Mouse (Mus musculus): ENCODE measurements at regions not wholly inside any gene's neighbourhood (a gene's known extent, or its start where the extent isn't known, plus 50 kb on each side); places are given as distances from the start of the nearest gene placed in this dataset.
A peak's percentile ranks its signal among the peaks of the same experiment; 100 is the strongest.

- dilution Hi-C loops (cut with MboI; ENCODE audit: extremely low pct_ligation_motif_present, extremely low pct_unique_long_range_greater_than_20kb, low sequenced_read_pairs), result no loop called here
- Histone ChIP-seq H3K4me2 (ENCODE audit: insufficient read depth, low read depth, poor library complexity, severe bottlenecking) (no peak overlapping the region), H3K9ac (ENCODE audit: insufficient read depth, low read depth) (no peak overlapping the region), H3K4me1 (ENCODE audit: control insufficient read depth in 1 of 2, insufficient read depth in 2 of 2) (no peaks in the 10 kb centered on the region), H3K4me3 (replicated peaks in 1 of 3; ENCODE audit: low read depth in 2 of 3, low read length in 2 of 3, poor library complexity in 1 of 3) (no peak overlapping the region), H3K27ac (ENCODE audit: insufficient read depth, low read depth) (no peak overlapping the region), H3K79me2 (replicated peaks; ENCODE audit: control insufficient read depth, extremely low read depth, insufficient read depth, poor library complexity, severe bottlenecking) (no peaks in the 10 kb centered on the region), H3K27me3 (replicated peaks) (peaks cover 62% of the 10 kb centered on the region), H3K36me3 (replicated peaks in 1 of 2; ENCODE audit: control insufficient read depth in 1 of 2, insufficient read depth in 1 of 2, low read length in 1 of 2) (no peaks in the 10 kb centered on the region), H3K9me3 (replicated peaks; ENCODE audit: low read length) (no peaks in the 10 kb centered on the region)
- DNase-seq (ENCODE audit: extremely low read depth), result no peak
- TF ChIP-seq HCFC1 (IDR thresholded peaks at IDR 0.05; ENCODE audit: low read depth, low read length) (no peak), CHD1 (IDR thresholded peaks at IDR 0.05; ENCODE audit: low read depth, low read length) (no peak), UBTF (IDR thresholded peaks at IDR 0.05; ENCODE audit: low read depth, low read length) (no peak), ZMIZ1 (IDR thresholded peaks at IDR 0.05; ENCODE audit: low read depth, low read length) (no peak), SIN3A (IDR thresholded peaks at IDR 0.05; ENCODE audit: low read length) (no peak), MEF2A (IDR thresholded peaks at IDR 0.05; ENCODE audit: borderline replicate concordance, low read depth, low read length) (no peak), RAD21 (IDR thresholded peaks at IDR 0.05; ENCODE audit: low read depth, low read length) (no peak), GABPA (IDR thresholded peaks at IDR 0.05; ENCODE audit: insufficient replicate concordance, low read depth, low read length) (no peak), ELF1 (IDR thresholded peaks at IDR 0.05; ENCODE audit: low read depth, low read length) (no peak), ZC3H11A (IDR thresholded peaks at IDR 0.05; ENCODE audit: low read depth, low read length) (no peak), PAX5 (IDR thresholded peaks at IDR 0.05; ENCODE audit: low read length) (no peak), ZKSCAN1 (IDR thresholded peaks at IDR 0.05; ENCODE audit: borderline replicate concordance, low read depth, low read length) (no peak), SMC3 (IDR thresholded peaks at IDR 0.05; ENCODE audit: low read depth, low read length) (no peak), MAZ (IDR thresholded peaks at IDR 0.05; ENCODE audit: low read depth, low read length) (no peak), JUN (IDR thresholded peaks at IDR 0.05; ENCODE audit: insufficient read depth, low read depth, low read length) (no peak), MXI1 (IDR thresholded peaks at IDR 0.05; ENCODE audit: low read depth, low read length) (no peak), POLR2AphosphoS2 (IDR thresholded peaks at IDR 0.05; ENCODE audit: low read depth, low read length) (no peak), USF1 (IDR thresholded peaks at IDR 0.05; ENCODE audit: low read depth, low read length) (no peak), EP300 (IDR thresholded peaks at IDR 0.05; ENCODE audit: low read length) (no peak), TCF12 (IDR thresholded peaks at IDR 0.05; ENCODE audit: low read depth, low read length) (no peak)
- in situ Hi-C loops (cut with MboI; ENCODE audit: low pct_ligation_motif_present, low pct_unique_long_range_greater_than_20kb, low sequenced_read_pairs), result no loop called here
These were observed 150.2 kb downstream of the Dmrta2 start for GRCm38 (mm10) chr4:110127941-110128520.

- H3K4me1 ChIP-seq (ENCODE audit: control insufficient read depth in 1 of 2, insufficient read depth in 2 of 2), result no peaks in the 10 kb centered on the region
- TF ChIP-seq ZC3H11A (IDR thresholded peaks at IDR 0.05; ENCODE audit: low read depth, low read length) (peak; percentile 9; the same call in 1 of the 2 replicates), RAD21 (IDR thresholded peaks at IDR 0.05; ENCODE audit: low read depth, low read length) (peak; percentile 65), SMC3 (IDR thresholded peaks at IDR 0.05; ENCODE audit: low read depth, low read length) (peak; percentile 79), MEF2A (IDR thresholded peaks at IDR 0.05; ENCODE audit: borderline replicate concordance, low read depth, low read length) (no peak), CHD1 (IDR thresholded peaks at IDR 0.05; ENCODE audit: low read depth, low read length) (no peak), CTCF (conservative IDR thresholded peaks at IDR 0.05 in 1 of 2, IDR thresholded peaks at IDR 0.05 in 1 of 2; ENCODE audit: low read depth in 2 of 2, low read length in 2 of 2) (peak; percentile 46 to 80)
- no peak overlapping the region for H3K4me3 ChIP-seq (replicated peaks in 1 of 3; ENCODE audit: low read depth in 2 of 3, low read length in 2 of 3, poor library complexity in 1 of 3)
- H3K27ac ChIP-seq (ENCODE audit: insufficient read depth, low read depth), result no peak overlapping the region
- no peaks in the 10 kb centered on the region for H3K36me3 ChIP-seq (replicated peaks in 1 of 2; ENCODE audit: control insufficient read depth in 1 of 2, insufficient read depth in 1 of 2, low read length in 1 of 2)
- no peak overlapping the region for H3K9ac ChIP-seq (ENCODE audit: insufficient read depth, low read depth)
- dilution Hi-C loops (cut with MboI; ENCODE audit: extremely low pct_ligation_motif_present, extremely low pct_unique_long_range_greater_than_20kb, low sequenced_read_pairs), result no loop called here
- in situ Hi-C loops (cut with MboI; ENCODE audit: low pct_ligation_motif_present, low pct_unique_long_range_greater_than_20kb, low sequenced_read_pairs), result no loop called here
- no peaks in the 10 kb centered on the region for H3K79me2 ChIP-seq (replicated peaks; ENCODE audit: control insufficient read depth, extremely low read depth, insufficient read depth, poor library complexity, severe bottlenecking)
- H3K4me2 ChIP-seq (ENCODE audit: insufficient read depth, low read depth, poor library complexity, severe bottlenecking), result no peak overlapping the region
- peaks cover 67% of the 10 kb centered on the region for H3K27me3 ChIP-seq (replicated peaks)
- peak; percentile 52 for DNase-seq (ENCODE audit: extremely low read depth)
- H3K9me3 ChIP-seq (replicated peaks; ENCODE audit: low read length), result no peaks in the 10 kb centered on the region
These were observed 151.1 kb downstream of the Dmrta2 start for GRCm38 (mm10) chr4:110128918-110129317.
